Mouse (Mus musculus) urinary bladder, postnatal 10 days (tissue): ENCODE measurements around the gene Enho.
"Not testable (repeated sequence)": the region's sequence is repeated elsewhere in the genome, so short reads cannot be mapped to it uniquely, and the experiment has no call there.

Experiments used
- DNase-seq: peaks from one replicate; pipeline ENCODE4 v3.0.0; 2022; ENCODE audit warnings: low spot score

The Enho gene

DNA sequence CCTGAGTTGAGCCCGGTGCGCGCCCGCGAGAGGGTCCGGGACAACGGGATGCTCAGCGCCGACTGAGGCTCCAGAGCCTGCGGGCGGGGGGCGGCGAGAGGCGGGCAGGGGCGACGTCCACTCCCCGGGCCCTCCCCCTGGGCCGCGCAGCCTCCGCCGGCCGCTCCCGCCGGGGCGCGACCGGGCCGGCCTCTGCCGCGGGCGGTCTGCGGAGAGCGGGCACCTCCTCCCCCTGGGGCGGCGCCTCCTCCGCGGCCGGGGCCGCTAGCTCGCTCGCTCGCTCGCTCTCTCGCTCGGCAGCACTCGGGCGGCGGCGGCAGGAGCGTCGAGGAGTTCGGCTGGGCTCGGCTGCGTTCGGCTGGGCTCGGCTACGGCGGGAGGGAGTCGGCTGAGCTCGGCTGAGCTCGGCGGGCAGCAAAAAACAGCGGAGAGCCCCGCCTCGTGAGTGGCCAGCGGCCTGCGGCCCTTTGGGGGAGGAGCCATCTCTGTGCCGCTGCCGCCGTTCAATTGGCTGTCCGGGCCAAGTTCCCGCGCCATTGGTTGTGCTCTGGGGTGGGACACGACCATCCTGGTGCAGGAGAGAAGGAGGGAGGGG is at the start of gene Enho:
Gene Enho, minus strand, starts transcription at position 412 of the 595 bp plus-strand sequence.
- DNase-seq: peak; percentile 85

DNA sequence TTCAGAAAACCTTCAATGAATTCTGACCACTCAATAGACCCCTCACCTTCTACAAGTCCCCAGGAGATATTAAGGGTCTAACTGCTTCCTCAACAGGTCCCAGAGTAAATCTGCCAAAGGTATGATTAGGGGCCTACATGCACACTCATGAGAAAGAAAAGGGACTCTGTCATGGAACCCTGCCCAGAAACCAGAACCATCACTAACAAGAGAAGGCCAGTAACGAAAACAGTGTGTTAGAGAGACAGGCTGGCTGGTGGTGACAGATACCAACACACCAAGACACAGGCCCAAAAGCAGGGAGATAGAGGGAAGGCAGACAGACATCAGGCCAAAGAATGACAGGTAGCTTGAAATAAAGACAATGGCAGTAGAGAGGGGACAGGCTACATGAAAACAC is 48.4 kb upstream of the Enho start:
- DNase-seq: not testable (repeated sequence)

DNA sequence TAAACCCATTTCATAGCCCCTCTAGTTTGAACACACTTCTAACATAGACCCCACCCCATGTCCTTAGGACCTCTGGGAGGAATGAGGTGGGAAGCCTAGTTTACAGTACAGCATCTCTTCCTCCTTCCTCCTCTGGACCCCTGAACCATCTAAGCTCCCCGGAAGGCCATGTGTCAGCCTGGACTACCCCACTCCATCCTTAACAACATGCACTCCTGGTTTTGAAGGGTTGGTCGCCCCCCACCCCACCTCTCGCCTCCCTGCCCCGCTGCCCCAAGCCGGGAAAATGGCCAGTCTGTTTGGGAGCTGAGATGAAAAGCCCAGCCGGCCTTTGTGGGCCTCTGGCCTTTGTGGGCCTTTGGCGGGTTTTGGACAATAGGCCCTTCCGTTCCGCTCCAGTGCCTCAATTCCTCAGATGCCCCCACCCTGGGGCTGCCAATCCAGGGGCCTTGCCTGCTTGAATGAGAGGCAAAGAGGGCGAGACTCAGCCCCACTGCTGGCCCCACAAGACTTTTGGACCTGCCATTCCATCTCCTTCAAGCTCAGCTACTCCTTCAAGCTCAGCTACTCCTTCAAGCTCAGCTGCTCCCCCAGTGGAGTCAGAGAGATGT is 45.9 kb upstream of the Enho start:
- not testable (repeated sequence) for DNase-seq

DNA sequence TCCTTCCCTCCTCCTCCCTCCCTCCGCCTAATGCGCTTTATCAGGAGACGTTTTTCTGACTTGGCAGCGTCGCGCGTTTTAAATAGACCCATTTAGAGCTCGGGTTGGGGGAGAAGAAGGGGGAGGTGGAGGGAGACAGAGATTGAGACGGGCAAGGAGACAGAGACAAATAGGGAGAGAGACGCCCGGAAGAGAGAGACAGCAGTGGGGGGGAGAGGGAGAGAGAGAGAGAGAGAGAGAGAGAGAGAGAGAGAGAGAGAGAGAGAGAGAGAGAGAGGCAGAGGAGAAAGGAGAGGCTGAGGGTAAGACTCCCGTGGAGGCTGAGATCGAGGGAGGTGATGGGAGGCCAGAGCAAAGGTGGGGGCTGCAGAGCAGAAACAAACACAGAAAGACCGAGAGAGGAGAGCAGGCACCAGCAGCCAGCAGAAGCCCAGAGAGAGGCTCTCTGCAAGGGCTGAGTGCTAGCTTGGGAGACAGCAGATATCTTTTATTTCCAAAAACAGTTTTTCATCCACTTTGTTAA is 44.9 kb upstream of the Enho start:
- DNase-seq: not testable (repeated sequence)

DNA sequence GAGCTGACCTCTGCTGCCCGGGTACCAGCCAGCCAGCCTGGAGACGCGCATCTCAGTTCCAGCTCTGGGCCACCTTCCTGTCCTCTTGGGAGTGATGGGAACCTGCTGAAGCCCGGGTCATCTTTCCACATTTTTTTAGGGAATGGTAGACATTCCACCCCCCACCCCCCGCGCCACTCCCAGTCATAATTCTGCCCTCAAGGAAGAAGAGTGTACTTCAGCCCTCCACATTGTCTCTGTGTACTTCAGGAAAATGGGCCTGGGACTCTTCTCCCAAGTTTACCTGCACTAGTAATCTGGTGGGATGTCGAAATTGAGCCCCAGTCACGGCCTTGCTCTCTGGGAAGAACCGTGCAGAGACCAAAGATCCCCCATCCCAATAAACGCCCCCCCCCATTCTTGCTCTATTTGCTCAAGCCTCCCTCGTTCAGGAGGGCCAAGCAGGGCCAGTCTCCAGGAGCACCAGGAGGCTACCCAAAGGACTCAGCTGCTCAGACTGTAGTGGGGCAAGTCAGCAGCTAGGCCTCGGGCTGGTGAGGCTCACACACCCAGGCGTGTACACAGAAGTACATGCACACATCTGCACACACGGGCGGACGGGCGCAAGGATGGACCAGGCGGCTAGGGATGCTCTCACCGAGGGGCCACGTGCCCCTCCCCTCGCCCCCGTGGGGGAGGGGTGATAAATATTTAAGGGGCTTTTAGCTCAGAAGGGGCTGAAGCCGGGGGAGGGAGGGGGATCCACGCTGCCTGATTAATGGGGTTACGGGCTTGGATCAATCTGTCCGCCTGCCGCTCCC is 44.2 kb upstream of the Enho start:
- DNase-seq: not testable (repeated sequence)

DNA sequence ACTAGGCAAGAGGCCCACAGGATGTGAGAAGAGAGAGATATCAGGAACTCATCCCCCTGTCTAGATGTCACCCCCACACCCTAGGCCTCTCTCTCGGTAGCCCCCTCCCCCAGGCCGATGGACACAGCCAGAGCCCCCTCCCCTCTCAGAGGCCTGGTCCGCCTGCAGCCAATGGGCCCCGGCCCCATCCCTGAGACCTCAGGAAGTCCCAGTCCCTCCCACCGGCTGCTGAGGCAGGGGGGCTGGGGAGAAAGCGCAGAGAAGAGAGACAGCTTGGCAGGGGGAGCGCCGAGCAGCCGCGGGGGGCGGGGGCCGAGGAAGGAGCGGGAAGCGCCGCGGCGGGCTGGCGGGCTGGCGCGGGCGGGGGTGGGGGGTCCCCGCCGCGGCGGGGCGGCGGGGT is 43.2 kb upstream of the Enho start:
- not testable (repeated sequence) for DNase-seq

DNA sequence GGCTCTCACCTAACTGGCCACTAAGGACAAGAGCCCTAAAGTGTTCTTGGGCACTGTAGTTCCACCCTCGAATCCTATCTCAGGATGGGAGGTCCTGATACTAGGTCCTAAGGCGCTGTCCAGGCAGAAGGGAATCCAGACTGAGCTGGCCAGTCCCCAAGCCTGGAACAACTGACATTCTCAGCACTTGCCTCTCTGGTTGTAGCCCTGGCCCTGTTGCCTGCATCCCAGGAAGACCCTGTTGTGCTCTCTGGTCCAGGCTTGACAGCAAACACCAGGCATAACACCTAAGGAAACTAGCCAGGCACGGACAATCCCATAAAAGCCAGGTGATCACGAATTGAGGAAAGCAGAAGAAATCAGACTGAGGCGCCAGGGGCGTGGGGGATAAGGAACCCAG is 42.7 kb upstream of the Enho start:
- no peak for DNase-seq

DNA sequence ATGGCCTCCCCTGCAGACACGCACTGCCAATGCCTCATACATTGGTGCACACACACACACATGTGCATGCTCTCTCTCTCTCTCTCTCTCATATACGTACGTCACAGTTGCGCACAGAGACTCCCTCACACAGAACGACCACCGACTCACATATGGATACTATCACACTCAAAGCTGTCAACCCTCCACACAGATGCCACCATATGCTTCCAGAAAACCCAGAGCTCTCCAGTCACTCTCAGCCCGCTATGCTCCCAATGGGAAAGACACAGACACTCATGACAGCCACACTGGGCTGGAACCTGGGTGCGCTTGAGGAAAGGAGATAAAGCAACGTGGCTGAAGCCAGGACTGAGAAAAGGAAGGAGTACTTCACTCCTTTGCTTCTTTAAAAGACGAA is 41.8 kb upstream of the Enho start:
- DNase-seq: no peak

DNA sequence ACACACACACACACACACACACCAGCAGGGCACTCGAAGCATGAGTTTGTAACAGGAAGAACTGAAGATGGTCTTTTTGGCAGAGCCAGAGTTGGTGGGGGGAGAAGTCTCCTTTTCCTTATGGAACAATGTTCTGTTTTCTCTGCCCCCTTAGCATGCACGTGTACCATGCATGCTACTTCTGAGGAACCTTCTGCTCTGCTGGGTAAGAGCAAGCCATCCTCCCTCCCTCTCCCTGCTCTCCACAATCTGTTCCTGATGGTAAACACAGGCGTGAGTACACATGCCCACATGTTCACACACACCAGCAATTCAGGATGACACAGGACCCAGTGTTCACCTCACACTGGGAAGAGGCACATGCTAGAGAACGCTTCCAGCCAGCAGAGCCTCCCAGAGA is 41.1 kb upstream of the Enho start:
- DNase-seq: no peak

DNA sequence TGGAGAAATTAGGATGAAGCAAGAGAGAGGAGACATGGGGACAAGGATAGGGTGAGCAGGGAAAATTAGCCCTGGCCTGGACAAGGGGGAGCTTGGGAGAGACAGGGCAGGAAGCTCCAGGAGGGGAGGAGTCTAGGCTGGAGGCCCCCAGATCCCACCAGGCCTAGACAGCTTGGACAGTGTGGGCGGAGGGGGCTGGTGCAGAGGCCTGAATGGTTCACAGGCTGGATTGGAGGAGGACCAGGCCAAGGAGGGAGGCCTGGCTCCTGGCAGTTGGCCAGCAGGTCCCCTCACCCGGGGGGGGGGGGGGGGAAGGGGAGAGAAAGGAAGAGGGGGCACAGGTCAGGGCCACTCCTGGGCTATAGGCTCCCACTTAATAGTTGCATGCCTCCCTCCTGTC is 39.2 kb upstream of the Enho start:
- DNase-seq: no peak

DNA sequence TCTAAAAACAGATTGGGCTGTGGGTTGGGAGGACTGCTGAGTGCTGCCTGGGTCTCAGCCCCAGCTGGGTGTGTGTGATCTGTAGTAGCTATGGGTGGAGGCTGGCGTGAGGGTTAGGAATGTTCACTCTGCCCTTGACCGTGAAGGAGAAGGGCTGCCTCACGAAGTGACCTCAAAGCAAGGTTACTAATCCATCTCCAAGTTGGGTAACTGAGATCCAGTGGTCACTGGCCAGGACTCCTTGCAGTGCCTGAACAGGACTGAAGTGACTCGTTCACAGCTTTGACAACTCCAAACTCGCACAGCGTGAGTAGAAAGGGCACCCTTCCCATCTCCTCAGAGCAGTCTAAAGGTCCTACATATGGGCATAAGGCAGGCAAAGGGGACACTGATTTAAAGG is 38.7 kb upstream of the Enho start:
- no peak for DNase-seq

DNA sequence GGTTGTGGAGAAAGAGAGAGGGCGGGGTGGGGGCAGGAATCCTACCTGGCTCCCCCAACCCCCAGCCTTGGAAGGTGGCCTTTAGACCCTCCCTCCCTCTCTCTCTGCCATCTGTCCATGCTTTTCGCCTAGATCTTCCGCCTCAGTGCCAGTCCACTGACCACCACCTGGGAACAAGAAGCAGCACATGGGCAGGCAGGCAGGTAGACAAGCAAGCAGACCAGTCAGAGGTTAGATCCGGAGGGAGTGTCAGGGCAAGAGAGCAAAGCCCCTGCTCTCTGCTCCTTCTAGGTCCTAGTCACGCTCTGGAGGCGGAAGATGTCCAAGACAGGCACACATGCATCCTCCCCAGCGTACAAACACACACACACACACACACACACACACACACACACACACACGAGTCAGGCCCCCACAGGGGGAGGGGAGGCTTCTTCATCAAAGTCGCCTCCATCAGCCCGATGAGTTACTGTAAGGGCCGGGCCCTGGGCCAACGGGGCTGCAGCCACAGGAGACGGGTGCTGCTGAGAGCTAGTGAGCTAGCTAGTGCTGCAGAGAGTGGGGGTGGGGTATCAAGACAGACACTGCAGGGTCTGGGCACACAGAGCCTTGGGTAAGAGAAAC is 37.0 kb upstream of the Enho start:
- DNase-seq: no peak

DNA sequence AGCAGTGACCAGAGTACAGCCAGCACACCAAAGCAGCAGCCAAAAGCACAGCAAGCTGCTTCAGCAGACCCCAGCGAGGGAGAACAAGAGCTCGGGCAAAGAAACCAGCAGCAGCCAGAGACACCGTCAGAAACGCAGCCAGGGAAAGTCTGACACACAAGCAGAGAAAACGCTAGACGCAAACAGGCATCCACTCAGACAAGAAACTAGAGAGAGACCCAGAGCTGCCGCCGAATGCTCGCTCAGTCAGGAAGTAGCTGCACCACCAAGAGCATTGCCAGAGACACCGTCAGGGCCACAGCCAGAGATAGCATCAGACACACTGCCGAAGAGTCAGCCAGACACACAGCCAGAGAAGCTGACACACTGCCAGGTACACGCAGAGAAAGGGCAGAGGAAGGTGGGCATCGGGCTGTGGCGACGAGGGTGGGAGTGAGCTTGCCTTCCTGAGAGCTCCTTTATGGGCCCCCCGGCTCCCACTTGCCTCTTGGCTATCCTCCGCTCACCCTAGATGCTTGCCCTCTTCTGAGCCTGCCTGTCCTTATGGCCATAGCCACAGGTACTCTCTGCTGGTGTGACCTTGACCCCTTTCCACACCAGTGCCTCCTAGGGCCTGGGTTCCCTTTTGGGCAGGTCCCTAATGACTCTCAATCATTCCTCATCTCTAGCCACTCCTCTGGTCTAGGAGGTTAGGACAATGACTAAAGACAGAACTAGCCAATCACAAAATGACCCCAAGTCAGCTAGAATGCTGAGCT is 36.3 kb upstream of the Enho start:
- DNase-seq: no peak

DNA sequence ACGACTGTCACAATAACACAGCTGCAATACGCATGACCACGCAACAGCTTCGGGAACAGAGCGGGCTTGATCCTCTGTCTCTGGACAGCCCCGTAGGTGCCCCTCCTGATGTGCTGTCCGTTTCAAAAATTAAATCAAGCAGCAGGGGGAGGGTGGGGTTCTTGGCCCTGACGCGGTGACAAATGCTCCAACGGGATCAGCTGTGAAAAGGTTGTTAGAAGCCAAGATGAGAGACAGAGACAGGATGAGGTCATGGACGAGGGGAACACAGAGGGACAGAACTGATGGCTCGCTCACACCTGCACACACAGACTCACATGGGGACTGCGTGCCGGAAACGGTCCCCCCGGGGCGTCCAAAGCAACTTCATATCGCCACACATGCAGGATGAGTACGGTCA is 33.1 kb upstream of the Enho start:
- no peak for DNase-seq

DNA sequence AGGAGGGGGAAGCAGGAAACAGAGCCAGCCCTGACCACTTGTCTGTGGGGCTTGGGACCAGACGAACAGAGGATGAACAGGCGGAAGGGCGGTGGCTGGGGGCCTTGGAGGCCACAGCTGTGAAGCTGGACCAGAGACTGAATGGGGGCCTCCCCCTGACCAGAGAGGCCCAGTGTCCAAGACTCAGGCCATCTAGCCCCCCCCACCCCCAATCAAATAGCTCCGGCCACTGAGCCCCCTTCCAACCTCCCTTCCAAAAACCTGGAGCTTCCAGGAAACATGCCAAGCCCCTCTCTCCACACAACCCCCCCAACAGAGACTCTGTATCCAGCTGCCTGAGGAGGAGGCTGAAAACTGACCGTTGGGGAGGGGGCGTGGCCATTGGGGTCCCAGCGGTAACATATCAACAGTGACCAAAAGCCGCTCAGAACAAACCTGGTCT is 32.4 kb upstream of the Enho start:
- no peak for DNase-seq

DNA sequence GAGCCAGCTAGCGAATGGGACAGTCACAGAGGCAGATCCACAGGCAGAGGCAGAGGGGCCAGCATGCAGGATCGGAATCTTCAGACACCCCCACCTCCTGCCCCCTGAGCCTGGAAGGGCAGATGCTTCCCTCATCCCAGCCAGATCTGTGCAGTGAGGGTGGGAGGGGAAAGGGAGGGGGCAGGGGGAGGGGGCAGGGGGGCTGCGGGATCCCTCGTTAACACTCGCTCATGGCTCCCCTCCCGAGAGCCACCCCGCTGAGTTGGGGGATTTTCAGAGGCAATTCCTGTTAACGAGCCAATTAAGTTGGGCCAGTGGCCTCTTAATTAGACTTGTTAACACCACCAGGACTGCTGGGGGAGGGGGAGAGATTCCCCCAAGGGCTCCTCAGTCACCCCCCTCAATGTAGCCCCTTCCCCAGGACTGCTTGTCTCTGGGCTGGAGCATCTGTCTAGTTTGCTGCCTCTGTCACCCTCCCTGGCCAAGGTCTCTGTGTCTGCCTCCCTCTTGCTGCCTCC is 31.9 kb upstream of the Enho start:
- no peak for DNase-seq

DNA sequence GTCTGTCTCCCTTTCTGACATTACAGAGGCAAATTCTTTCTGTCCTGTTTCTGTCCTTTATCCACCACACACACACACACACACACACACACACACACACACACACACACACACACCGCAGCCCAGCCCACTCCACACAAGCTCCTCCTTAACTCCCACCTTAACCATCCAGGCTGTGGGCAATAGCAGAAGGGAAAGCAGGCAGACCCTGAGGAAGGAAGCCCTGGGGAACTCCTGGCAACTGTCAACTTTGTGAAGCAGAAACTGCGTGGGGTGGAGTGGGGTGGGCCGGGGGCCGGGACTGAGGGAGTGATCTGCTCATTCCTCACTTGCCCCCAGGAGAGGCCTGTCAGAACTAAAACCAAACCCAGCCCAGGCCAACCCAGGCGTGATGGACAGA is 31.4 kb upstream of the Enho start:
- no peak for DNase-seq

DNA sequence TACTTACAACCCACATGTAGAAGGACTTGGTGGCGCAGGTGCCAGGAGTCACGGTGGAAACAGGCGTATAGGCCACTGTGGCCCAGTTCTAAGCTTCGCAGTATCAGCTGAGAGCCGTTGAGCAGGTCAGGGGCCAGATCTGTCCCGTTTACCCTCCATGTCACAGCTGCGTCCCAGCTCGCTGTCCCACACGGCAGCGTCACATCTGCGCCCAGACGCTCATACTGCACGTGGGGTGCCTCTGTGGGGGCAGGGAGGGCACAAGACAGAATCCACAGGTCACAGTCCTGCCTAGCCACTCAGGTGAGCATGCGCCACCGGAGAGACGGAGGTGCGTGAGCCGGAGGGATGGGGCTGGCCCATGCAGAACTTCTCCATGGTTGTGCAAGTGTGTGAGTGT is 30.7 kb upstream of the Enho start:
- DNase-seq: no peak

DNA sequence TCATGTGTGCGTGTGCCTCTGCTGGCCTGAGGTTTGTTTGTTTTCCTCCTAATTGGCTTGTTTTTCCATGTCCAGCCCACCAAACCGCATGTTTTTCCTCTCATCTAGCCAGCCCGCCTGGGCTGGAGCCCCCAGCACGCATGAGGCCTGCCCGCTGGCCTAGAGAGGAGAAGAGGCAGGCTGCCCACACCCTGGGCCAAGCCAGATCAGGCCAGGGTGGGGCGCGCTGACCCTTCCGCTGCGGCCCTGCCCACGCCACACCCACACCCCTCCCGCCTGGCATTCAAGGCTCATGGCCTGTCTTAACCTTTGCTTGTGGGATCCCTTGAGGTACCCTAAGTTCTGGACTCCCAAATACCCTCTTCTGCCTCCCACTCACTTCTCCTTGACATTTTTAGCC is 26.5 kb upstream of the Enho start:
- DNase-seq: no peak

DNA sequence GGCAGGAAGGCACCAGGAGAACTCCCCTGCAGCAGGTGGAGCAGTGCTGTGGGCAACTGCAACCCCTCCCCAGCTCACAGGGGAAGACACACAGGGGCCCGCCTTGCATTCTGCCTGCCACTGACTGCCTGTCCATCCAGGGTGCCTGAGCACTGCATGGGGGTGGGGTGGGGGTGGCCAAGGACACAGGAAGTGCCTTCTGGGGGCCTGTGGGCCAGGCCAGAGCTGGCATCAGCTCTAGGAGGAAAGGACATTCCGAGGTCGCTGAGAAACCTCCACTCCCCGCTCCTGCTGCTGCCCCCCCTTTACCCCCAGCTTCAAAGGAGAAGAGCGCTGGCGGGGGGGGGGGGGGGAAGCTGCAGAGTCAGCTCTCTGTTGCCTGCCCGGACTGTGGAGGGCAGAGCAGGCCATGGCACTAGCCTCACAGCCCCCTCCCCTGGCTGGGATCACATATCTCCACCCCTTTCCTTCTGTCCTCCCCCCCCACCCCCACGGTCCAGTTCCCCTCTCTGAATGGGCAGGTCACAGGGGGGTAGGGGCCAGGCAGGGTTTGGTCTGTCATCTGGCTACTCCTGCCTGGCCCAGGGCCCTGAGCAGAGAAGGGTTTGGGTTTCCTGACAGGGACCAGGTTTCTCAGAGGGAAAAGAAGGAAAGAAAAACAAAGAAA is 25.0 kb upstream of the Enho start:
- DNase-seq: no peak

DNA sequence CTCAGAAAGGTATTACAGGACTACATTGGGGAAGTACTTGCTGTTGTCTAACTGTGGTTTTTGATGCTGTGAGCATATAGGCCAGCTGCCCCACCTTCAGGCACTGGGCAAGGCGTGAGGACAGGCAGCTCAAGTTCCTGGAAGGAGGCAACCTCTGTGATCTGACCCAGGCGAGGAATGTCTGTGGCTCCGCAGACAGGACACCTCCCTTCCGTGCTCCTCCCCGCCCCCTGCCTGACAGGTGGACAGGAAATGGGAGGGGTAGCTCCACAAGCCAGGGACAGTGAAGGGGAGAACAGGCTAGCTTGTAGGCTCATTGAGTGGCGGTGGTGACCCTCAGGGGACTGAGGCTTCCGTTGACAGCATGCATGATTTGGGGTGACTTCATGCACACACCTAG is 24.4 kb upstream of the Enho start:
- no peak for DNase-seq
